Mouse (Mus musculus) CD4-positive naive resting alpha-beta T cell, adult 57 days (primary cell): ENCODE results near the gene Hbs1l. TPM values are rescaled to one million over a fixed set of nuclear protein-coding genes. Genes with fewer than 3 reads are reported as not detected.

Source experiments
- total RNA-seq: library from RNA; stranded (reverse); gene quantifications from one replicate; pipeline ENCODE4 v1.2.4, GENCODE M21; 2023

Gene Hbs1l
- 120 TPM for total RNA-seq

DNA sequence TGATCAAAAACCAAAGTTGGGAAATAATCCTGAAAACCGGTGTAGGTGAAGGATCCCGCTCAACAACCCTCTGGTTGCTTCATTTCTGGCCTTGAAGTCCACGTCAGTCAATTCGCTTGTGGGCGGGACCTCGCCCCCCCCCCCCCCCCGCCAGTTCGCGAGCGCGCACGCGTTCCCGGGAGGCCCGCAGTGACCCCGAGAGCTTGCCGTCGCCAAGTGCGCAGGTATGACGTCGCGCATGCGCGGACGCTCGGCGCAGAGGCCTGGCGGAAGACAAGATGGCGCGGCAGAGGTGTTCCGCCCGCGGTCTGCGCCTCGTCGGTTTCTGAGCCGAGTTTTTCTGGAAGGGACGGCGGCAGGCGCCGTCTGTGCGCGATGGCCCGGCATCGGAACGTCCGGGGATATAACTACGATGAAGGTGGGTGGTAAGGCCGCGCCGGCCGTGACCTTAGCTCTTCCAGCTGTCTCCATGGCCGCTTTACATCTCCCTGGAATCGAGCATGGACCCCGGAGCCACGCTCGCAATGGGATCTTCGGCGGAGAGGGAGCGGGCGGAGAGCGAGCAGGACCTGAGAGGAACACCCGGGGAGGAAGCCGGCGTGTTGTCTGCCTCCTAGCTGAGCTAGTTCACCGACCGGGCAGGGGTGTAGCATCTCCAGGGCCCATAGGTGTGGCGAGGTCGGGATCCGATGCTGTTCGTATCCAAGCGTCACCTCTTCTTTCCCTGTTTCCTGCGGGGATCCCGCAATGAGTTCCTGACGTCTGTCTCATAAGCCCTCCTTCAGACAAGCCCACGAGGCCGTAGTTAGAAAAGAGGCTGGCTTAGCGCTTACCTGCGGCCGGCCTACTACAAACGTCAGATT is at the start of gene Hbs1l:
TSS of gene Hbs1l (plus strand) at position 221 of the 863 bp plus-strand sequence.

DNA sequence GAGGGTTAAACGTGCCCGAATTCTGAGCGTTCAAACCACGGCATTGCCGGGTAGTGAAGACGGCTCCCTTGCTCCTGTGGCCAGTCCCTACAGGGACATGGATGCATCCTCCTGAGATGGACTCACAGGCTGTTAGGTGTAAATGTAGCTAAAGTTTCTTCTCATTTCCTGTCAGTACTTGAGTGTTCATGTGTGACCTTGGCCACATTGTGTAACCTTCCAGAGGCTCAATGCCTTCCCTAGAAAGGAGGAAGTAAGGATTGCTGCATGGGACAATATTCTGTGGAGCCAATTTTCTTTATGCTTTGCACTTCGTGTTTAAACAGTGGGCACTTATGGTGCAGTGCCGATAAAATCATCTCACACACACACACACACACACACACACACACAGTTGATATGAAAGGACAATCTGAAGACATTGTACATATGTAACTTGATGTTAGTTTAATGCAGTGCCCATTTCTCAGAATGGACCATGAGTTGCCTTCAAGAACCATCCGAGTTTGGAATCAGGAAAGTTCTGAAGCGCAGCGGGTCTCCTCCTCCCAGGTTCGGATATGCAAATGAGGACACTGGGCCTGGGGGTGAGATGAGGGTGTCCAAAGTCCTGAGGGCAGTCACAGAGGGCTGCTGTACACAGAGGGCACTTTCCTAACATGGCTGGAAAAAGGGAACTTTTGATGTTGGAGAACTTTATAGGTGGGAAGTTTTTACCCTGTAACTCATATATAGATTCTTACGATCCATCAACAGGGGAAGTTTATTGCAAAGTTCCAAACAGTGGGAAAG is 81.1 kb downstream of the Hbs1l start, which contains the start of gene Aldh8a1:
TSS of gene Aldh8a1 (plus strand) at position 610 of the 792 bp plus-strand sequence.

Other genes starting within 250 kb of the Hbs1l start
- gene Myb, start 135.0 kb upstream of the Hbs1l start, total RNA-seq, result 34.3 TPM
- 0.92 TPM for gene Aldh8a1, start 81.3 kb downstream of the Hbs1l start, total RNA-seq